Mouse (Mus musculus) neutrophil, adult 5-6 weeks (primary cell): ENCODE measurements around the gene Klhl29. TPM values are rescaled to one million over a fixed set of nuclear protein-coding genes. Genes with fewer than 3 reads are reported as not detected.

Experiments used
- ATAC-seq: fragments of 151-379, 151-347 bp; 2 replicates; pipeline ENCODE4 v1.8.0; 2017; ENCODE audit warnings: mild to moderate bottlenecking, moderate TSS enrichment; ENCODE audit not compliant: insufficient number of reproducible peaks, poor library complexity, low FRiP score, severe bottlenecking; ENCODE audit errors: extremely low read depth
- total RNA-seq: library from RNA; stranded (forward); fragments of 200-1000 nt; gene quantifications from 2 replicates; pipeline ENCODE4 v1.2.3, GENCODE M21; 2017

Gene Klhl29
- total RNA-seq, 1 experiment from 2014 or later = 0.12 TPM

GRCm38 (mm10) chr12:5111343-5111742 is 264.1 kb downstream of the Klhl29 start:
- ATAC-seq = no peak

GRCm38 (mm10) chr12:5108613-5109012 is 266.9 kb downstream of the Klhl29 start:
- no peak for ATAC-seq

GRCm38 (mm10) chr12:5107795-5108194 is 267.7 kb downstream of the Klhl29 start:
- ATAC-seq = no peak

- ATAC-seq = no peak
Observed at GRCm38 (mm10) chr12:5104422-5105052, 270.9 kb downstream of the Klhl29 start.

GRCm38 (mm10) chr12:5101411-5102024 is 274.0 kb downstream of the Klhl29 start:
- ATAC-seq = no peak

GRCm38 (mm10) chr12:5099572-5099971 is 275.9 kb downstream of the Klhl29 start:
- no peak for ATAC-seq

GRCm38 (mm10) chr12:5088639-5089038 is 286.8 kb downstream of the Klhl29 start:
- no peak for ATAC-seq

- no peak for ATAC-seq
Observed at GRCm38 (mm10) chr12:5087787-5088519, 287.5 kb downstream of the Klhl29 start.

- ATAC-seq = no peak
Observed at GRCm38 (mm10) chr12:5084714-5085113, 290.8 kb downstream of the Klhl29 start.

- ATAC-seq = no peak
Observed at GRCm38 (mm10) chr12:5081480-5081879, 294.0 kb downstream of the Klhl29 start.

- no peak for ATAC-seq
Observed at GRCm38 (mm10) chr12:5073191-5073590, 302.3 kb downstream of the Klhl29 start.

- no peak for ATAC-seq
Observed at GRCm38 (mm10) chr12:5070131-5070530, 305.4 kb downstream of the Klhl29 start.

GRCm38 (mm10) chr12:5067590-5067989 is 307.9 kb downstream of the Klhl29 start:
- ATAC-seq = no peak

GRCm38 (mm10) chr12:5048104-5048503 is 327.4 kb downstream of the Klhl29 start:
- no peak for ATAC-seq

GRCm38 (mm10) chr12:5044141-5044540 is 331.3 kb downstream of the Klhl29 start:
- no peak for ATAC-seq

GRCm38 (mm10) chr12:5038008-5038407 is 337.5 kb downstream of the Klhl29 start:
- no peak for ATAC-seq

- no peak for ATAC-seq
Observed at GRCm38 (mm10) chr12:5029035-5029434, 346.4 kb downstream of the Klhl29 start.
